Mouse (Mus musculus): ENCODE measurements around the gene Phf7. TPM values are rescaled to one million over a fixed set of nuclear protein-coding genes. Genes with fewer than 3 reads are reported as not detected.

Phf7 gene
- total and polyA plus RNA-seq, 2 experiments from 2014 or later = 8.6 to 12.2 TPM

DNA sequence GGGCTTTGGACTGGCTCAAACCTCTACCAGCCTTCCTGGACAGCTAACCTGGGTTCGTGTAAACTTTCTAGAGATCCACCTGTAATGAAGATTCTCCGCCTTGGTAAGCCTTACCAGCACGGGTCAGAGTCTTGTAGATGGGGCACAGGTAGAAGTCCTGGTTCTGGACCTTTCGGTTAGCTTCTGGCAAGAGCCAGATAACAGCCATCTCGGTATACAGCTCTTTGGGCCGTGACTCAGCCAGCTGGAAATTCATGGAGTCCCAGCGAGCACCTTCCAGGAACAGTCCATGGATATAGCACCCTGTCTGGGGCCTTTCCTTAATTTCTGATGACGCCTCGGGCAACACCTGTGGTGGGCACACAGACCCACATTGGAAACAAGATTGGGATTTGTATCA is 9.8 kb upstream of the Phf7 start:
- TF ChIP-seq CTCF (IDR thresholded peaks at IDR 0.05; ENCODE audit: low read depth) = no peak
- no peak for ATAC-seq
- Histone ChIP-seq H3K9me3 (ENCODE audit: low read length) (no peaks in the 10 kb centered on the region), H3K4me1 (ENCODE audit: insufficient read depth) (no peaks in the 10 kb centered on the region), H3K4me3 (ENCODE audit: low read depth, low read length) (no peak overlapping the region), H3K9ac (no peak overlapping the region), H3K27me3 (ENCODE audit: insufficient read depth, low read length) (no peaks in the 10 kb centered on the region), H3K4me2 (ENCODE audit: low read depth) (no peak overlapping the region), H3K36me3 (ENCODE audit: insufficient read depth) (peaks cover 64% of the 10 kb centered on the region), H3K27ac (ENCODE audit: low read depth, low read length) (no peak overlapping the region)
- no peak for DNase-seq
- 96% methylated on average over 9 of the region's 9 CpGs for WGBS

- WGBS = 97% methylated on average over 4 of the region's 4 CpGs
- H3K36me3 ChIP-seq (ENCODE audit: insufficient read depth) = peaks cover 69% of the 10 kb centered on the region
- H3K4me3 ChIP-seq (ENCODE audit: low read depth, low read length) = no peak overlapping the region
- no peaks in the 10 kb centered on the region for H3K4me1 ChIP-seq (ENCODE audit: insufficient read depth)
- TF ChIP-seq CTCF (IDR thresholded peaks at IDR 0.05; ENCODE audit: low read depth) = no peak
- no peak overlapping the region for H3K4me2 ChIP-seq (ENCODE audit: low read depth)
- H3K9ac ChIP-seq = no peak overlapping the region
- ATAC-seq = no peak
- no peak overlapping the region for H3K27ac ChIP-seq (ENCODE audit: low read depth, low read length)
- no peaks in the 10 kb centered on the region for H3K27me3 ChIP-seq (ENCODE audit: insufficient read depth, low read length)
- no peak for DNase-seq
- no peaks in the 10 kb centered on the region for H3K9me3 ChIP-seq (ENCODE audit: low read length)
These were observed 9.3 kb upstream of the Phf7 start for GRCm38 (mm10) chr14:31260374-31260773.

GRCm38 (mm10) chr14:31258476-31259050 is 7.4 kb upstream of the Phf7 start:
- Histone ChIP-seq H3K4me2 (ENCODE audit: low read depth) (no peak overlapping the region), H3K4me3 (ENCODE audit: low read depth, low read length) (no peak overlapping the region), H3K4me1 (ENCODE audit: insufficient read depth) (no peaks in the 10 kb centered on the region), H3K9ac (no peak overlapping the region), H3K9me3 (ENCODE audit: low read length) (no peaks in the 10 kb centered on the region), H3K27ac (ENCODE audit: low read depth, low read length) (no peak overlapping the region), H3K36me3 (ENCODE audit: insufficient read depth) (peaks cover 87% of the 10 kb centered on the region), H3K27me3 (ENCODE audit: insufficient read depth, low read length) (no peaks in the 10 kb centered on the region)
- 95% methylated on average over 14 of the region's 14 CpGs for WGBS
- DNase-seq = no peak
- no peak for TF ChIP-seq CTCF (IDR thresholded peaks at IDR 0.05; ENCODE audit: low read depth)
- no peak for ATAC-seq

DNA sequence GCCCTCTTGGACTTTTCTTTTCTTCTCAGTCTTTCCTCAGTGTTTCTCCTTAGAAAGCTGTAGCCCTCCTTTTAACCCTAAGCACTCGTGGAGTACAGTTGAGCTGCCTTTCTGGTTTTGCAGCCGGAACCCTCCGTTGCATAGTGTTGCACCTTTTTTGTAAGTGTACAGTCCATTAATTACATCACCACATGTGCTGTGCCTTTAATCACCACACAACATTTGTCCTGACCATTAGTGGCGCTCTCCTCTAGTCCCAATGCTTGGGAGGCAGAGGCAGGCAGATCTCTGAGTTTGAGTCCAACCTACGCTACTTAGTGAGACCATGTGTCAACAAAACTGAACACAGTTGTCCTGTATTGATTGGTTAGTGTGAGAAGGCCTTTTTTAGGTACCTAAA is 974 bp upstream of the Phf7 start:
- peaks cover 39% of the 10 kb centered on the region for H3K36me3 ChIP-seq (ENCODE audit: insufficient read depth)
- H3K4me2 ChIP-seq (ENCODE audit: low read depth) = peak overlapping the region; percentile 76
- no peak for TF ChIP-seq CTCF (IDR thresholded peaks at IDR 0.05; ENCODE audit: low read depth)
- ATAC-seq = no peak
- peak overlapping the region; percentile 100 for H3K4me3 ChIP-seq (ENCODE audit: low read depth, low read length)
- H3K9ac ChIP-seq = peak overlapping the region; percentile 98
- H3K27ac ChIP-seq (ENCODE audit: low read depth, low read length) = no peak overlapping the region
- H3K4me1 ChIP-seq (ENCODE audit: insufficient read depth) = no peaks in the 10 kb centered on the region
- H3K9me3 ChIP-seq (ENCODE audit: low read length) = no peaks in the 10 kb centered on the region
- no peak for DNase-seq
- no peaks in the 10 kb centered on the region for H3K27me3 ChIP-seq (ENCODE audit: insufficient read depth, low read length)
- 91% methylated on average over 5 of the region's 5 CpGs for WGBS

DNA sequence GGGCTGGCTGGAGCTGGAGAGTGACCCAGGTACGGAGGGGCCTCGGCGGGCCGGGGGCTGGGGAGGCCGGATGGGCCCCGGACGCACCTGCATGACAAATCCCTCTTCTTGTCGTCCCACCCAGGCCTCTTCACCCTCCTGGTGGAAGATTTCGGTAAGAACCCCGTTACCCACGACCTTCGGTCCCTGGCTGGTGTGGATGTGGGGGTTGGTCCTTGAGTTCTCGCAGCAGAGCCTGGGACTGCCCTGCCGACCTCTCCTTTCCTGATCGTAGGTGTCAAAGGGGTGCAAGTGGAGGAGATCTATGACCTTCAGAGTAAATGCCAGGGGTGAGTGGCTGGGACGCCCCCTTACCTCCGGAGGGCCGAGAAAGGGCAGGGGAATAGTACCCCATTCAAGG is 509 bp upstream of the Phf7 start:
- Histone ChIP-seq H3K36me3 (ENCODE audit: insufficient read depth) (peaks cover 34% of the 10 kb centered on the region), H3K9me3 (ENCODE audit: low read length) (no peaks in the 10 kb centered on the region), H3K4me2 (ENCODE audit: low read depth) (peak overlapping the region; percentile 76), H3K4me3 (ENCODE audit: low read depth, low read length) (peak overlapping the region; percentile 100), H3K4me1 (ENCODE audit: insufficient read depth) (no peaks in the 10 kb centered on the region), H3K27ac (ENCODE audit: low read depth, low read length) (peak overlapping the region; percentile 88), H3K9ac (peak overlapping the region; percentile 98), H3K27me3 (ENCODE audit: insufficient read depth, low read length) (no peaks in the 10 kb centered on the region)
- DNase-seq (no peak), ATAC-seq (peak; percentile 36)
- WGBS = 1% methylated on average over 18 of the region's 18 CpGs
- TF ChIP-seq CTCF (IDR thresholded peaks at IDR 0.05; ENCODE audit: low read depth) = no peak

DNA sequence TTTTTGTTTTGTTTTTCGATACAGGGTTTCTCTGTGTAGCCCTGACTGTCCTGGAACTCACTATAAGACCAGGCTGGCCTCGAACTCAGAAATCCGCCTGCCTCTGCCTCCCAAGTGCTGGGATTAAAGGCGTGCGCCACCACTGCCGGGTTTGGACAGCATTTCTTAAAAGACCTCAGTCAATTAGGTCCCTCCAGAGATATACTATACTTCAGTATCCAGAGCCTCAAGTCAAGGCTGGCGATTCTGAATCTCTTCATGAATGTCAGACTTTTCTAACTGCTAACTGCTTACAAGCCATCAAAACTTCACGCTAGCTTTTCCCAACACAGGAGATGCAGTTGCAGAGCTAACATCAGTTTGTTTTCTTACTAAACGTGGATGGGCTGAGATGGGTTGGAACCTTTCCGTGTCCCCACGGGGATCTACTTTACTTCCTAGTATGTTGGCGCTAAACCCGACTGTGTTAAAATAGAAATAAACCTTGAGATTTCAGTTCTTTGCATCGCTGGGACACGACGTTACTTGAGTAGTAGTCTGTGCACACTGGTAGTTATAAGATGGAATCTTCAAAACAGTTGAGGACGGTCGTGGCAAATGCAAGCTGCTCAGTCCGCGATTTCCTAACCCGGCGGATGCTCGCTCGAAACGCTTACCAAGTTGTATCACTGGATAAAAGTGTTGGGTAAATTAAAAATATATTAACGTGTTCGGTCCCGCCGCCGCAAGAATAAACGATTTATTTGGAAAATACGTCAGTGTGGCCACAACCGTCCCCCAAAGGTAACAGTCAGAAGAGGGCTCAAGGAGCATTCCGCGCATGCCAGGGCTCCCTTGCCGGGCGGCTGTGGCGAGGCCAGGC is 664 bp downstream of the Phf7 start:
- peaks cover 23% of the 10 kb centered on the region for H3K36me3 ChIP-seq (ENCODE audit: insufficient read depth)
- WGBS = 20% methylated on average over 38 of the region's 38 CpGs
- no peak for TF ChIP-seq CTCF (IDR thresholded peaks at IDR 0.05; ENCODE audit: low read depth)
- H3K9me3 ChIP-seq (ENCODE audit: low read length) = no peaks in the 10 kb centered on the region
- peak overlapping the region; percentile 88 for H3K27ac ChIP-seq (ENCODE audit: low read depth, low read length)
- no peak for DNase-seq
- H3K27me3 ChIP-seq (ENCODE audit: insufficient read depth, low read length) = no peaks in the 10 kb centered on the region
- peak overlapping the region; percentile 100 for H3K4me3 ChIP-seq (ENCODE audit: low read depth, low read length)
- ATAC-seq = peak; percentile 32
- H3K4me1 ChIP-seq (ENCODE audit: insufficient read depth) = no peaks in the 10 kb centered on the region
- peak overlapping the region; percentile 98 for H3K9ac ChIP-seq
- peak overlapping the region; percentile 68 for H3K4me2 ChIP-seq (ENCODE audit: low read depth)

DNA sequence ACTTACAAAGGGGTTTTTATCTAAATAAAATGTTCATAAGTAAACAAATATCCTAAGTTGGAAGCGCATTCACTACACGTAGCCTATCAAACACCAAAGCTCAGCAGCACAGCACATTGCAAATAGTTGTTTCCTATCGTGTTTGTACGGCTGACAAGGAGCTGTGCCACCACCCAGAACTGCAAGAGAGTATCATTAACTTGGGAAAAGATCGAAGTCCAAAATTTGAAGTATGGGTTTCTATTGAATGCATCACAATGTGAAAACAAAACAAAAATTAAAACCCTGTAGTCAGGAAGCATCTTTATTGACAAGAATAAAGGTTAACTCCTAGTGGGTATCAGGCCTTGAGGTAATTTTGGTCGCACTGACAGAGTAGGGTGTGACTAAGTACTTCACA is 2.7 kb downstream of the Phf7 start:
- DNase-seq = no peak
- Histone ChIP-seq H3K4me2 (ENCODE audit: low read depth) (no peak overlapping the region), H3K27me3 (ENCODE audit: insufficient read depth, low read length) (no peaks in the 10 kb centered on the region), H3K27ac (ENCODE audit: low read depth, low read length) (no peak overlapping the region), H3K4me3 (ENCODE audit: low read depth, low read length) (no peak overlapping the region), H3K9me3 (ENCODE audit: low read length) (no peaks in the 10 kb centered on the region), H3K36me3 (ENCODE audit: insufficient read depth) (peaks cover 2% of the 10 kb centered on the region; the same call in 1 of the 2 replicates), H3K4me1 (ENCODE audit: insufficient read depth) (no peaks in the 10 kb centered on the region), H3K9ac (no peak overlapping the region)
- ATAC-seq = no peak
- TF ChIP-seq CTCF (IDR thresholded peaks at IDR 0.05; ENCODE audit: low read depth) = no peak
- 92% methylated on average over 6 of the region's 6 CpGs for WGBS
